Mouse (Mus musculus): ENCODE data around the gene Trmo. TPM values are rescaled to one million over a fixed set of nuclear protein-coding genes. Genes with fewer than 3 reads are reported as not detected.

Gene Trmo
- total RNA-seq, 2 experiments from 2014 or later = 11.1 to 12.7 TPM

DNA sequence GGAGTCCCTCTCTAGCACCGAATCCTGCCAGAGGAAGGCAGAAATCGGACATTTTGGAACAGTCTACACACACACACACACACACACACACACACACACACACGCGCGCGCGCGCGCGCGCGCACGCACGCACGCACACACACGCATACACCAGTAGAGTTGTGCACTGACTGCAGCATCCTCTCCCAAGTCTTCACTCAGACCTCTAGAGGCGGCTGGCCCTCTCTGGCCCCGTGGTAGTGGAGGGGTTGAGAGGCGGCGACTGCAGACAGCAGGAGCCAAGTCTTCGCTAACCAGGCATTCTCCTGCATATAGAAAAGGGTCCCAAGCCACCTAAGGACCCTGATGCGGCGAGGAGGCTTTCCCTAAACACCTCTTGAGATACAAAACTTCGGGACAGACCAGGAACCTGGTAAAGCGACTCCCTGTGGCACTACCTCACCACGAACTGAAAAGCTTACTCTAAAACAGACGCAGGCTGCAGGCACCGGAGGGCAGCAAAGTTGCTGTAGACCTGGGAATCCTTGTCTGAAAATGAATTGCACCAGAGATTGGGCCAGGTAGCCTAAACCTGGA lies 46.4 kb downstream of the Trmo start:
- ATAC-seq (replicated peaks; ENCODE audit: poor library complexity, severe bottlenecking) = no peak

DNA sequence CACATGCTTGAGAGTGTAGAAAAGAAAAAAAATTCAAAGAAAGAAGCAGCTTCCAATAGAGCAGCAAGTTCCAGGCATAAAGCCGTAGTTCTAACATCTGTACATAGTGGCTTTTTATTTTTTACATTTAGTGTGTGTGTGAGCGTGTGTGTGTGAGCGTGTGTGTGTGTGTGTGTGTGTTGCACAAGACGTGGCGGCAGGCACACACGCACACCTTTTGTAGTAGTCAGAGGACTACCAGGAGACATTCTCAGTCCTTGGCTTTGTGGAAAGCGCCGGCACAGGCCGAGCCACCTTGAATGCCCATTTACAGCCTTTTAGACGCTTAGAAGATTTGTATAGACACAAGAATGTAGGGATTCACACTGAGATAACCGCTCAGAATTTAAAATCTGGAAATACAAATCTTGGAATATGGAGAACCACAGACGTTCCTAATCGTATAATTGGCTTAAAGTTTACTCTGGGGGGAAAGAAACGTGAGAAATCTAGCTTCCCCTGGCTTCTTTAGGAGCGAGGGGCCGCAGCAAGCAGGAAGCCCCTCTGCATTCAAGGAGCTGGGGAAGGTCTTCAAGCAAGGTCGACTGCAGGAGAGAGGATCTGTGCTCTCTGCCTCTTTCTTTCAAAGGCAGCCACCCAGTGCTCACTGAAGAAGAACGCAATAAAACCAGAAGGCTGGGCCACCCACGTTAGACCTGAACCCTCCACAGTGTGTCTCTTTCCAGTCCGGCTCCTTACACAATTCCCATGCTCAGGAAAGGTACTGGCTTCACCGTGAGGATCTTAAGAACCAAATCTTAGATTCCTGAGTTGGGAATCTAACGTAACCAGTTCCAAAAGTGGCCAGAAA lies 47.2 kb downstream of the Trmo start:
- no peak for ATAC-seq (replicated peaks; ENCODE audit: poor library complexity, severe bottlenecking)

DNA sequence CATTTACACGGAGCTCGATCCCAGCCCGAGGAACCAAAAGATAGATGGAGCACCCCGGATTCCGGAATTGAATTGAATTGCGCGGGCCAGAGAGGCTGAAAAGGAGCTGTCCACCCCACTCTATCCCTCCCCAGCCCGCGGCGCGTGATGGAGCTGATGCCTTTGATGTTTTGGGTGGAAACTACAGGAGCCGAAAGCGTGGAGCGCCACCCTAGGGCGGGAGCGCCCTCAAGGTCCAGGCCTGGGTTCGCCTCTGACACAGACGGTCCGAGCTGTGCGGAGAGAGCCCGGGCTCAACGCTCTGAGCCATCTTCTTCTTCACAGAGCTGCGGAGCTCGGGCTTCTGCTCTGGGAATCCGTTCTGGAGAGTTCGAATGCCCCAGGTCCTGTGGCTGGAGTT lies 49.7 kb downstream of the Trmo start:
- ATAC-seq (replicated peaks; ENCODE audit: poor library complexity, severe bottlenecking) = no peak

DNA sequence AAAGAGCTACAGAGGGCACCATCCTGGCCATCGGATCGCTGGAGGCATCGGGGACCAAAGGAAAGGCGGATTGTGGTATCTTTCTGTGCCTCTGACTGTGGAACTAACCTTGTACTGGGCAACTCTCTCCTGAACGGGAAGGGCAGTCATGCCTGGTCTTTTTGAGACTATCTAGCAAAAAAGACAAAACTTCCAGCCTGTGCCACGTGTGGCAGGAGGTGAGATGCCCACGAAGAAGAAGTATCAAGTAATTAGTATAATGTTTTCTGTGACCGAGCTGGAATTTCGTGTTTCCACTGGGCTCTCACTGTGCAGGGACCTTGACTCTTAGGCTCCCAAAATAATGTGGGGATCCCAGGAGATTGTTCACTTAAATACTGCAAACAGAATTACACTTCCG lies 50.2 kb downstream of the Trmo start:
- no peak for ATAC-seq (replicated peaks; ENCODE audit: poor library complexity, severe bottlenecking)

- no peak for ATAC-seq (replicated peaks; ENCODE audit: poor library complexity, severe bottlenecking)
Measured at GRCm38 (mm10) chr4:46337990-46338389, 51.2 kb downstream of the Trmo start.

GRCm38 (mm10) chr4:46335846-46336245 lies 53.4 kb downstream of the Trmo start:
- no peak for ATAC-seq (replicated peaks; ENCODE audit: poor library complexity, severe bottlenecking)

- ATAC-seq (replicated peaks; ENCODE audit: poor library complexity, severe bottlenecking) = no peak
Measured at GRCm38 (mm10) chr4:46328906-46329305, 60.3 kb downstream of the Trmo start.

Other genes with a start within 250 kb of the Trmo start
- 11.6 and 47.5 TPM in 2 replicates for gene Xpa, start 193.1 kb downstream of the Trmo start, total RNA-seq (2014; fragmentation: Nextera tagmentation)
- 18.0 and 32.9 TPM in 2 replicates for gene Xpa, start 193.1 kb downstream of the Trmo start, total RNA-seq (2017)
- gene Foxe1, start 45.8 kb downstream of the Trmo start, total RNA-seq (2014; fragmentation: Nextera tagmentation) = not detected in 2 replicates
- 0.26 TPM in 1 of 2 replicates, not detected in the other for gene Foxe1, start 45.8 kb downstream of the Trmo start, total RNA-seq (2017)
- gene Hemgn, start 24.1 kb upstream of the Trmo start, total RNA-seq (2014; fragmentation: Nextera tagmentation) = 0.45 and 1.2 TPM in 2 replicates
- gene Hemgn, start 24.1 kb upstream of the Trmo start, total RNA-seq (2017) = 2.2 and 3.0 TPM in 2 replicates
- gene Anp32b, start 61.5 kb upstream of the Trmo start, total RNA-seq (2014; fragmentation: Nextera tagmentation) = 672 and 724 TPM in 2 replicates
- 142 and 159 TPM in 2 replicates for gene Anp32b, start 61.5 kb upstream of the Trmo start, total RNA-seq (2017)
- 77.2 and 94.3 TPM in 2 replicates for gene Nans, start 99.8 kb upstream of the Trmo start, total RNA-seq (2014; fragmentation: Nextera tagmentation)
- 86.2 and 97.0 TPM in 2 replicates for gene Nans, start 99.8 kb upstream of the Trmo start, total RNA-seq (2017)
- gene Trim14, start 146.7 kb upstream of the Trmo start, total RNA-seq (2014; fragmentation: Nextera tagmentation) = 21.1 and 34.2 TPM in 2 replicates
- gene Trim14, start 146.7 kb upstream of the Trmo start, total RNA-seq (2017) = 15.6 and 16.3 TPM in 2 replicates
- 73.0 and 78.4 TPM in 2 replicates for gene Coro2a, start 212.8 kb upstream of the Trmo start, total RNA-seq (2014; fragmentation: Nextera tagmentation)
- 22.0 and 28.4 TPM in 2 replicates for gene Coro2a, start 212.8 kb upstream of the Trmo start, total RNA-seq (2017)